Mouse (Mus musculus): ENCODE results near the gene Mapk14.
"Not testable (repeated sequence)": the region's sequence is repeated elsewhere in the genome, so short reads cannot be mapped to it uniquely, and the experiment has no call there.

Gene Mapk14

GRCm38 (mm10) chr17:28697290-28698195, 6.4 kb downstream of the Mapk14 start:
- no peak for DNase-seq (ENCODE audit: low read depth, low spot score)

GRCm38 (mm10) chr17:28698245-28698644, 7.1 kb downstream of the Mapk14 start:
- DNase-seq (ENCODE audit: low read depth, low spot score): no peak

- DNase-seq (ENCODE audit: low read depth, low spot score): no peak
These were observed 7.5 kb downstream of the Mapk14 start for GRCm38 (mm10) chr17:28698672-28699071.

- DNase-seq (ENCODE audit: low read depth, low spot score): no peak
These were observed 8.7 kb downstream of the Mapk14 start for GRCm38 (mm10) chr17:28699789-28700188.

- no peak for DNase-seq (ENCODE audit: low read depth, low spot score)
These were observed 10.0 kb downstream of the Mapk14 start for GRCm38 (mm10) chr17:28701171-28701570.

- DNase-seq (ENCODE audit: low read depth, low spot score): no peak
These were observed 10.6 kb downstream of the Mapk14 start for GRCm38 (mm10) chr17:28701737-28702136.

- DNase-seq (ENCODE audit: low read depth, low spot score): no peak
These were observed 11.5 kb downstream of the Mapk14 start for GRCm38 (mm10) chr17:28702646-28703045.

- DNase-seq (ENCODE audit: low read depth, low spot score): no peak
These were observed 15.6 kb downstream of the Mapk14 start for GRCm38 (mm10) chr17:28706697-28707096.

- no peak for DNase-seq (ENCODE audit: low read depth, low spot score)
These were observed 16.1 kb downstream of the Mapk14 start for GRCm38 (mm10) chr17:28707136-28707627.

- no peak for DNase-seq (ENCODE audit: low read depth, low spot score)
These were observed 16.7 kb downstream of the Mapk14 start for GRCm38 (mm10) chr17:28707816-28708215.

GRCm38 (mm10) chr17:28708989-28709388, 17.9 kb downstream of the Mapk14 start:
- DNase-seq (ENCODE audit: low read depth, low spot score): no peak

GRCm38 (mm10) chr17:28709552-28710290, 18.6 kb downstream of the Mapk14 start:
- no peak for DNase-seq (ENCODE audit: low read depth, low spot score)

- DNase-seq (ENCODE audit: low read depth, low spot score): no peak
These were observed 19.2 kb downstream of the Mapk14 start for GRCm38 (mm10) chr17:28710291-28710688.

GRCm38 (mm10) chr17:28711237-28711636, 20.1 kb downstream of the Mapk14 start:
- DNase-seq (ENCODE audit: low read depth, low spot score): no peak

GRCm38 (mm10) chr17:28712305-28712704, 21.2 kb downstream of the Mapk14 start:
- DNase-seq (ENCODE audit: low read depth, low spot score): no peak

- no peak for DNase-seq (ENCODE audit: low read depth, low spot score)
These were observed 22.9 kb downstream of the Mapk14 start for GRCm38 (mm10) chr17:28714006-28714405.

- no peak for DNase-seq (ENCODE audit: low read depth, low spot score)
These were observed 24.9 kb downstream of the Mapk14 start for GRCm38 (mm10) chr17:28715832-28716548.

GRCm38 (mm10) chr17:28717535-28717934, 26.4 kb downstream of the Mapk14 start:
- no peak for DNase-seq (ENCODE audit: low read depth, low spot score)

- no peak for DNase-seq (ENCODE audit: low read depth, low spot score)
These were observed 34.7 kb downstream of the Mapk14 start, which contains the start of gene AC170998.1 for GRCm38 (mm10) chr17:28725783-28726182. Gene AC170998.1 (plus strand): TSS chr17:28726083.

GRCm38 (mm10) chr17:28727511-28727910, 36.4 kb downstream of the Mapk14 start:
- not testable (repeated sequence) for DNase-seq (ENCODE audit: low read depth, low spot score)

GRCm38 (mm10) chr17:28735317-28736105, 44.4 kb downstream of the Mapk14 start:
- no peak for DNase-seq (ENCODE audit: low read depth, low spot score)
